Mouse (Mus musculus) central nervous system, embryonic 14 days (tissue): ENCODE results near the gene Olfr1218. TPM values are rescaled to one million over a fixed set of nuclear protein-coding genes. Genes with fewer than 3 reads are reported as not detected.

ENCODE experiments used
- polyA plus RNA-seq: library from polyadenylated mRNA; depleted of rRNA; stranded (reverse); fragments of >200 nt; gene quantifications from 2 replicates; pipeline ENCODE4 v1.2.3, GENCODE M21; 2012; rRNA removed

Olfr1218 gene
- not detected in 2 replicates for polyA plus RNA-seq

DNA sequence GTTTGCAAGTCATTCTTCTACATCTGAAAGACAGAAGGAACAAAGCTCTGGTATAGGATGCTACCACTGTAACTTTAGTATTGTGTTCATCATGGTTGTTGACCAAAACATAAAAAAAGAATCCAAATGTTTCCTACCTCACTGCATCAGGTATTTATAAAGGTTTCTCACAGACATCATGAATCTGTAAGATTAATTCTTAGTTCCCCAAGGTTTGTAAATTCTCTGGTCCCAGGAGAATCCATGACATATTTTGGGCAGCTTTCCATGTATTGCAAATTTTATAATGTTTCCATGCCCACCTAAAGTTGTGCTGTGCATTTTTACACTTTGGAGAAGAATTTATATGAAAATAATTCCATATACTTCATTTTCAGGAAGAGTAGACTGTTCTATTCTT, at the start of gene Olfr1218:
TSS of gene Olfr1218 (minus strand) at position 101 of the 400 bp plus-strand sequence.

DNA sequence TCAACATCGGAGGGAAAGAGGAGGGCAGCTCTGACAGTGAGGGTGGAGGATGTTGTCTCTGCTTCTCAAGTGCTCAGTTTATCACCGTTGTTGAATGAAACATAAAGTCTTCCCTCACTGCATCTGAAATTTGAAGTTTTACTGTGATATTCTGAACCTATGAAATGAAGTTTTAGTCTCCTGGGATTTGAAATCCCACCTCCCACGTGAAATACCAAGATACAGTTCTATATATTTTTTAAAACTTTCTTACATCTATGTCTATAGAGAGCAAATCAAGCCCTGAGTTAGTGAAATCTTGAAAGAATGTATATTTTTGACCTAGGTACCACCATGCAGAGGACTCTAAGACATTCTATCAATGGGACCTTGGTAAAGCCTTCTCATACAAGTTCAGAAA, 45.7 kb upstream of the Olfr1218 start, which contains the start of gene Olfr1220:
TSS of gene Olfr1220 (minus strand) at position 101 of the 400 bp plus-strand sequence.

DNA sequence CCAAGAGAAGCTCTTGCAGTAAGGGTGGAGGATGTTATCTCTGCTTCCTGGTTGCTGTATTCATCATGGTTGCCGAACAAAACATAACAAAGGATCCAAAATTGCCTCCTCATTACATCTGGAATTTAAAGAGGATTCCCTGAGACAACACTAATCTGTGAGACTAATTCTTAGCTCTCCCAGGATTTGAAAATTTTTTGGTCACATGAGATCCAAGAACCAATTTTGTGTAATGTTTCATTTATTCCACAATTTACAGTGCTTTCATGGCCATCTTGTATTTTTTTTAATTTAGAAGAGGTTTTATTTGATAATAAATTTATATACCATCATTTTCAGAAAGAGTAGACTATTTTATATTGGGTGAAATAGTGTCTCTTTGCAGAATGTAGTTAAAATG, 22.4 kb upstream of the Olfr1218 start, which contains the start of gene Olfr1219:
TSS of gene Olfr1219 (minus strand) at position 101 of the 400 bp plus-strand sequence.

DNA sequence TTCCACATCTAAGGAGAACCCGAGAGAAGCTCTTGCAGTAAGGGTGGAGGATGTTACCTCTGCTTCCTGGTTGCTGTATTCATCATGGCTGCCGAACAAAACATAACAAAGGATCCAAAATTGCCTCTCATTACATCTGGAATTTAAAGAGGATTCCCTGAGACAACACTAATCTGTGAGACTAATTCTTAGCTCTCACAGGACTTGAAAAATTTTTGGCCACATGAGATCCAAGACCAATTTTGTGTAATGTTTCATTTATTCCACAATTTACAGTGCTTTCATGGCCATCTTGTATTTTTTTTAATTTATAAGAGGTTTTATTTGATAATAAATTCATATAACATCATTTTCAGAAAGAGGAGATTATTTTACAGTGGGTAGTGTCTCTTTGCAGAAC, 29.0 kb downstream of the Olfr1218 start, which contains the start of gene Olfr1217:
TSS of gene Olfr1217 (minus strand) at position 101 of the 400 bp plus-strand sequence.

DNA sequence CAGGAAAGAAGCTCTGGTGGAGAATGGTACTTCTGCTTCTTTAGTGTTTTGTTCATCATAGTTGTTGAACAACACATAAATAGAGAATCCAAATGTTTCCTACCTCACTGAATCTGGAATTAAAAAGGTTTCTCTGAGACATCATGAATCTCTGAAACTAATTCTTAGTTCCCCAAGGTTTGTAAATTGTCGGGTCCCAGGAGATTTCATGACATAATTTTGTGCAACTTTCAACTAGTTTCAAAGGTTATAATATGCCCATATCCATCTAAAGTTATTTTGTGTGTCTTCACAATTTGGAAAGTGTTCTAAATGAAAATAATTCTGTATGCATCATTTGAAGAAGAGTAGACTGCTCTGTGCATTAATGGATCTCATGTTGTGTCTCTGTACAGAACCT, 42.7 kb downstream of the Olfr1218 start, which contains the start of gene Olfr1216:
TSS of gene Olfr1216 (minus strand) at position 101 of the 400 bp plus-strand sequence.

DNA sequence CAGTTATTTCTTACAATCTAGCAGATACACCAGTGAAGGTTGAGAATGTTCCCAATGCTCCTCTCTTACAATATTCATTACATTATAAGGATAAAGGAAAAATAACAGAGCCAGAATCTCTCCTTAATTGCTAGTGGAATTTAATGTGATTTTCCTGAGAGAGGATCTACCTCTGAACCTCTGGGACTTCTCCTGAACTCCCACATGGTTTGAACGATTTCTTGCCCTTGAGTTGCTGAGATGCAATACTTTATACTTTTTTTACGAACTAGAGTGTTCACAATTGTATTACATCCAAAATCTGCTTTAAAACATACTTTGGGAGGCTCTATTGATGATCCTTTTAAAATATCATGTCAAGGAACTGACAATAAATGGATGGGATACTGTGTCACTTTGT, 54.1 kb downstream of the Olfr1218 start, which contains the start of gene Olfr1215:
TSS of gene Olfr1215 (minus strand) at position 101 of the 400 bp plus-strand sequence.

Other genes starting within 250 kb of the Olfr1218 start
- gene Olfr1202, start 246.7 kb downstream of the Olfr1218 start, polyA plus RNA-seq = not detected in 2 replicates
- gene Olfr1205, start 231.4 kb downstream of the Olfr1218 start, polyA plus RNA-seq = not detected in 2 replicates
- gene Olfr1204, start 211.9 kb downstream of the Olfr1218 start, polyA plus RNA-seq = not detected in 2 replicates
- not detected in 2 replicates for gene Olfr1206, start 198.0 kb downstream of the Olfr1218 start, polyA plus RNA-seq
- gene Olfr1208, start 158.9 kb downstream of the Olfr1218 start, polyA plus RNA-seq = not detected in 2 replicates
- not detected in 2 replicates for gene Olfr1209, start 146.0 kb downstream of the Olfr1218 start, polyA plus RNA-seq
- gene Olfr1211, start 123.1 kb downstream of the Olfr1218 start, polyA plus RNA-seq = not detected in 2 replicates
- gene Olfr1212, start 107.2 kb downstream of the Olfr1218 start, polyA plus RNA-seq = not detected in 2 replicates
- gene Gm13762, start 80.9 kb downstream of the Olfr1218 start, polyA plus RNA-seq = not detected in 2 replicates
- not detected in 2 replicates for gene Olfr1214, start 68.5 kb downstream of the Olfr1218 start, polyA plus RNA-seq
- not detected in 2 replicates for gene Olfr1215, start 54.2 kb downstream of the Olfr1218 start, polyA plus RNA-seq
- gene Olfr1216, start 42.8 kb downstream of the Olfr1218 start, polyA plus RNA-seq = not detected in 2 replicates
- gene Olfr1217, start 29.1 kb downstream of the Olfr1218 start, polyA plus RNA-seq = not detected in 2 replicates
- not detected in 2 replicates for gene Olfr1219, start 22.3 kb upstream of the Olfr1218 start, polyA plus RNA-seq
- gene Olfr1220, start 45.6 kb upstream of the Olfr1218 start, polyA plus RNA-seq = not detected in 2 replicates
- gene Olfr1221, start 56.1 kb upstream of the Olfr1218 start, polyA plus RNA-seq = not detected in 2 replicates
- gene Olfr1222, start 71.9 kb upstream of the Olfr1218 start, polyA plus RNA-seq = not detected in 2 replicates
- not detected in 2 replicates for gene Olfr1223, start 90.4 kb upstream of the Olfr1218 start, polyA plus RNA-seq
- not detected in 2 replicates for gene Olfr1224-ps1, start 102.9 kb upstream of the Olfr1218 start, polyA plus RNA-seq
- not detected in 2 replicates for gene Olfr1225, start 113.5 kb upstream of the Olfr1218 start, polyA plus RNA-seq
- gene Olfr1226, start 138.9 kb upstream of the Olfr1218 start, polyA plus RNA-seq = not detected in 2 replicates
- gene Olfr1228, start 192.9 kb upstream of the Olfr1218 start, polyA plus RNA-seq = not detected in 2 replicates
- gene Olfr1229, start 226.8 kb upstream of the Olfr1218 start, polyA plus RNA-seq = not detected in 2 replicates
- gene Olfr1230, start 236.1 kb upstream of the Olfr1218 start, polyA plus RNA-seq = not detected in 2 replicates
- not detected in 2 replicates for gene Olfr1231, start 245.9 kb upstream of the Olfr1218 start, polyA plus RNA-seq